Comparison of ENCODE assay signal across 8 mouse cellular contexts in the genomic region with DNA sequence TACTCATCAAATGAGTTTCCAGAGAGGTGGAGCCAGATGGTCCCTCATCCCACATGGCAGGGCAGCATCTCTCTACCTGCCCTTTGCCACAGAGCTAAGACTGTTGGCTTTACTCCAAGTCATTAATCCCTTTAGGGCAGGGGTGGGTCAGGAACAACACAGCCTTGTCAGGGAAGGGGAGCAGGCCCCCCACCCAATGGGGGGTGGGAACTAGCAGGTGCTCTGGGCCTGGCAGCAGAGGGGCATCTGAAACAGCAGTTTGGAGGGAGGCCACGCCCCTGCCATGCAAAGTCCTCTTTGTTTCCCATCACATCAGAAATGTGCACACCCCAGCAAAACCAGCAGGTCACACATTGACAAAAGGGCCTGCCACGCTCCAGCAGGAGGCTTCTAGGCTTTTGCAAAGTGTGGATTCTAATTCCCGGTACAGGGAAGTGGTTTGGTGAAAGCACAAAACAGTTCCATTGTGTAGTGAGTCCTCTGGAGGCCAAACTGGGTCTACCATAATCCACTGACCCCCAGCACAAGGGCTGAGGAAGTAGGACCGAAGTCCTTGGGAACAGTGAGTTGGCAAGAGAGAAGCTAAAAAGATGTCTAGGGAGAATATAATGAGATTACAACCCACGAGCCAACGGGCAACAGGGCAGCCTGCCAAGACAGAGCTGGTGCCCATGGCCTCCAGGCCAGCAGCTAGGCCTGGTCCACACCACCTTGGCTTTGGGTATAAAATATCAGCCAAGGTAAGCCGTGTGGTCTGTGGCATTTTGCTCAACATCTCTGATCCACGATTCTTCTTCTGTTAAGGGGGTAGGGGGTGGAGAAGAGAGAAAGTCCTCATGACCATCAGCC. TPM values are rescaled to one million over a fixed set of nuclear protein-coding genes. Genes with fewer than 3 reads are reported as not detected.
DNase-seq lines count a peak whose midpoint lies in the region; ATAC-seq lines count a peak whose summit lies in the region.

No protein-coding gene starts in this region.

- no peak overlapping the region for H3K9ac ChIP-seq in stomach, embryonic 16.5 days (ENCODE audit: low read length)

- DNase-seq in adrenal gland, postnatal 10 days = peak; percentile 72
- DNase-seq in adrenal gland, adult 2 months = no peak
- DNase-seq in right cerebral cortex, adult 18-20 months = peak; percentile 6
- no peak for DNase-seq in right cerebral cortex, postnatal 25 days
- peak; percentile 72 to 84 for DNase-seq in kidney, postnatal 25 days
- no peak for DNase-seq in frontal cortex, postnatal 36 days (ENCODE audit: low spot score in 2 of 2)
- DNase-seq in adipocyte (ENCODE audit: low spot score) = no peak

- H3K4me3 ChIP-seq in stomach, embryonic 16.5 days (replicated peaks; ENCODE audit: low read length) = no peak overlapping the region

- no peaks in the 10 kb centered on the region for H3K27me3 ChIP-seq in stomach, embryonic 16.5 days (ENCODE audit: control insufficient read depth, insufficient read depth, low read length)

- H3K9me3 ChIP-seq in stomach, embryonic 16.5 days (replicated peaks; ENCODE audit: control insufficient read depth, low read length) = no peaks in the 10 kb centered on the region

- H3K4me2 ChIP-seq in stomach, embryonic 16.5 days (ENCODE audit: low read depth, low read length) = no peak overlapping the region

- H3K27ac ChIP-seq in stomach, embryonic 16.5 days (ENCODE audit: low read length) = 0 out of 2 replicates have a peak overlapping the region, but pooled peaks have one; percentile 16

- H3K4me1 ChIP-seq in stomach, embryonic 16.5 days (ENCODE audit: control insufficient read depth, insufficient read depth, low read length) = peaks cover 4% of the 10 kb centered on the region; the same call in 1 of the 2 replicates

- ATAC-seq in stomach, embryonic 16.5 days (ENCODE audit: insufficient read depth, low FRiP score) = peak; percentile 23; the same call in 1 of the 2 replicates

- no peaks in the 10 kb centered on the region for H3K36me3 ChIP-seq in stomach, embryonic 16.5 days (ENCODE audit: control insufficient read depth, insufficient read depth, low read length)

- WGBS in stomach, embryonic 16.5 days = 64% methylated on average over 8 of the region's 8 CpGs

RNA-seq across cellular contexts. Expression of gene Tent5c, which starts 26.7 kb away (rescaled TPM):
- 10 to 100 TPM; 18.1 to 23.5 TPM for total RNA-seq in adrenal gland, postnatal 10 days (2021)
- 1 to 10 TPM; 6.0 to 6.8 TPM for total RNA-seq in adrenal gland, adult 2 months (2021)
- polyA plus RNA-seq in adrenal gland, adult 2 months (2012; rRNA removed) = 0.55 and 0.73 TPM in 2 replicates
- polyA plus RNA-seq in stomach, embryonic 16.5 days (2015; fragmentation: Nextera tagmentation; extraction: Ambion mirVana) = 20.2 and 21.5 TPM in 2 replicates

Comparison
In these comparisons a context has a peak if more than half of its experiments do, and no peak if none do; other contexts are left out.
1. DNase-seq: peak in adrenal gland, postnatal 10 days (single experiment), right cerebral cortex, adult 18-20 months (single experiment) and kidney, postnatal 25 days (2 of 2); none in adrenal gland, adult 2 months (single experiment), right cerebral cortex, postnatal 25 days (single experiment), frontal cortex, postnatal 36 days (0 of 2) and adipocyte (single experiment).